Mouse (Mus musculus): Measurements from ENCODE around the gene Plek. TPM values are rescaled to one million over a fixed set of nuclear protein-coding genes. Genes with fewer than 3 reads are reported as not detected.

Gene Plek
- polyA plus RNA-seq, 1 experiment, result 36.0 TPM

GRCm38 (mm10) chr11:17002739-17003373 is 49.3 kb downstream of the Plek start:
- peak overlapping the region; percentile 91 for H3K4me3 ChIP-seq (replicated peaks)
- peaks cover 81% of the 10 kb centered on the region for H3K36me3 ChIP-seq (replicated peaks; ENCODE audit: low read length)
- no peak for TF ChIP-seq FLI1 (IDR thresholded peaks at IDR 0.05; ENCODE audit: low read length)
- no peak for TF ChIP-seq GATA1 (IDR thresholded peaks at IDR 0.05; ENCODE audit: borderline replicate concordance, low read length)
- H3K27me3 ChIP-seq (replicated peaks), result no peaks in the 10 kb centered on the region
- peaks cover 66% of the 10 kb centered on the region for H3K4me1 ChIP-seq
- H3K9me3 ChIP-seq, result no peaks in the 10 kb centered on the region

DNA sequence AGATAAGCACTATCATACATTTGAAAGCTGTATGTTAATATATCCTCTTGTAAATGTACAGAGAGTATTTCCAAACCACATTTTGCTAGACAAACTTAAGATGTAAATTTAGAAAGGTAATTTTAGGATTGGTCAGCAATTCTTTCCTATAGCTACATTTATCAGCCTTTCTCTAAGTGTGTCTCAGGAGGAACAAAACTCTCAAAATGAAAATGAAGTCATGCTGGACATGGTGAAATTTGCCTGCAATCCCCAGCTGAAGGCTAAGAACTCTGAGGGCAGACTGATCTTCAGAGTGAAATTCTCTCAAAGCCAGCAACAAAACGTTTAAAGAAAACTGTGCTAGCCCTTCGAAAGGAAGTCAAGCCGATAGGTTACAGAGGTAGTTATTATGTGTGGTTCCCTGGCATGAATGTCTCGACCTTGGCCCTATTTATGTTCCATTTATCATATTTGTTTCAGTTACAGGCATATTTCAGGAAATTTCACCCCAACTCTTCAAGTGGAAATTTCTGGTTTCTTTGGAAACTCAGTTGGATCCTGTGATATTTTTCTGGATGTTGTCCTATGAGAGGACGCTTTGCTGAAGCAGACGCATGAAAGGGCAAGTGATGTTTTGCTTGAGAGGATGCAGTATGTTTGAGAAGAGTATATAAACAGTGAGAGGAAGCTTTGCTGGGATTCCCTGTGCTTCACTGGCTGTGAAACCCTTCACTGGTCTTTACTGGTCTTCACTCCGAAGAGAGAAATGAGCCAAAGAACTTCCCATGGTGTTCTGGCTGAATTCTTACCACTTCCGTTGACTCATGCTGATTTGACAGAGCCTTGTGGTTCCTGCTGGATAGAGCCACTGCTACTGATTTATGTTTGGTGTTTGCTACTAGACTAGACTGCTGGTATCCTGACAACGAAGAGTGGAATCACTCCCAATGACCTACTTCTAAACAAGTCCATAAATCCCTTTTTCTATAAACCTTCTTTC is 51.5 kb downstream of the Plek start:
- H3K27me3 ChIP-seq (replicated peaks), result no peaks in the 10 kb centered on the region
- TF ChIP-seq FLI1 (IDR thresholded peaks at IDR 0.05; ENCODE audit: low read length) (peak; percentile 56; the same call in 1 of the 2 replicates), GATA1 (IDR thresholded peaks at IDR 0.05; ENCODE audit: borderline replicate concordance, low read length) (no peak)
- peaks cover 89% of the 10 kb centered on the region for H3K36me3 ChIP-seq (replicated peaks; ENCODE audit: low read length)
- H3K4me3 ChIP-seq (replicated peaks), result peak overlapping the region; percentile 81
- no peaks in the 10 kb centered on the region for H3K9me3 ChIP-seq
- peaks cover 88% of the 10 kb centered on the region for H3K4me1 ChIP-seq

DNA sequence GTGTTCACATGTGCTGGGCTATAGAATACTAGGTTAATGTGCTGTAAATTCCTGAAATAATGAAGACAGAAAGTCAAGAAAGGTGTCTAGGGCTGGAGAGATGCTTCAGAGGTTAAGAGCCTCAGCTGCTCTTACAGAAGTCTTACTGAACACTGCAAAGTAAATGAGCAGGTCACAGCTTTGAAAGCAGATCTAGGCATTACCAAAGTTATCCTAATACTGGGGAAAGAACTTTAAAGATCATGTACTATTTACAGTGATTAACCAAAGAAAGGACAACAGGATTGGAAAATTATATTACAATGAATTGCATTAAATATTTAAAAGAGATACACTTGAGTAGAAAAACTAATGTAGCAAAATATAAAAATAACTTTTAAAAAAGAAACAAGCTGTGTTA is 52.2 kb downstream of the Plek start:
- H3K4me3 ChIP-seq (replicated peaks), result peak overlapping the region; percentile 70
- H3K36me3 ChIP-seq (replicated peaks; ENCODE audit: low read length), result peaks cover 92% of the 10 kb centered on the region

GRCm38 (mm10) chr11:16999387-16999786 is 52.8 kb downstream of the Plek start:
- TF ChIP-seq GATA1 (IDR thresholded peaks at IDR 0.05; ENCODE audit: borderline replicate concordance, low read length) (no peak), FLI1 (IDR thresholded peaks at IDR 0.05; ENCODE audit: low read length) (no peak)
- Histone ChIP-seq H3K9me3 (no peaks in the 10 kb centered on the region), H3K4me3 (replicated peaks) (peak overlapping the region; percentile 76), H3K4me1 (peaks cover 93% of the 10 kb centered on the region), H3K27me3 (replicated peaks) (no peaks in the 10 kb centered on the region), H3K36me3 (replicated peaks; ENCODE audit: low read length) (peaks cover 92% of the 10 kb centered on the region)

More for the DNA sequence above, 52.2 kb downstream of the Plek start:
- Histone ChIP-seq H3K9me3 (no peaks in the 10 kb centered on the region), H3K27me3 (replicated peaks) (no peaks in the 10 kb centered on the region), H3K4me1 (peaks cover 92% of the 10 kb centered on the region)
- no peak for TF ChIP-seq FLI1 (IDR thresholded peaks at IDR 0.05; ENCODE audit: low read length)
- no peak for TF ChIP-seq GATA1 (IDR thresholded peaks at IDR 0.05; ENCODE audit: borderline replicate concordance, low read length)

- peaks cover 93% of the 10 kb centered on the region for H3K4me1 ChIP-seq
- peak; percentile 57; the same call in 1 of the 3 replicates for TF ChIP-seq GATA1 (IDR thresholded peaks at IDR 0.05; ENCODE audit: borderline replicate concordance, low read length)
- TF ChIP-seq FLI1 (IDR thresholded peaks at IDR 0.05; ENCODE audit: low read length), result no peak
- peaks cover 92% of the 10 kb centered on the region for H3K36me3 ChIP-seq (replicated peaks; ENCODE audit: low read length)
- H3K9me3 ChIP-seq, result no peaks in the 10 kb centered on the region
- no peaks in the 10 kb centered on the region for H3K27me3 ChIP-seq (replicated peaks)
- H3K4me3 ChIP-seq (replicated peaks), result no peak overlapping the region
Observed at GRCm38 (mm10) chr11:16997465-16997864, 54.7 kb downstream of the Plek start.

GRCm38 (mm10) chr11:16996818-16997217 is 55.4 kb downstream of the Plek start:
- no peak for TF ChIP-seq FLI1 (IDR thresholded peaks at IDR 0.05; ENCODE audit: low read length)
- no peak for TF ChIP-seq GATA1 (IDR thresholded peaks at IDR 0.05; ENCODE audit: borderline replicate concordance, low read length)
- Histone ChIP-seq H3K9me3 (no peaks in the 10 kb centered on the region), H3K4me1 (peaks cover 93% of the 10 kb centered on the region), H3K4me3 (replicated peaks) (peak overlapping the region; percentile 74), H3K27me3 (replicated peaks) (no peaks in the 10 kb centered on the region), H3K36me3 (replicated peaks; ENCODE audit: low read length) (peaks cover 95% of the 10 kb centered on the region)

- H3K9me3 ChIP-seq, result no peaks in the 10 kb centered on the region
- peaks cover 99% of the 10 kb centered on the region for H3K4me1 ChIP-seq
- TF ChIP-seq FLI1 (IDR thresholded peaks at IDR 0.05; ENCODE audit: low read length), result no peak
- no peak for TF ChIP-seq GATA1 (IDR thresholded peaks at IDR 0.05; ENCODE audit: borderline replicate concordance, low read length)
- H3K36me3 ChIP-seq (replicated peaks; ENCODE audit: low read length), result peaks cover 99% of the 10 kb centered on the region
- no peaks in the 10 kb centered on the region for H3K27me3 ChIP-seq (replicated peaks)
- peak overlapping the region; percentile 34 for H3K4me3 ChIP-seq (replicated peaks)
Observed at GRCm38 (mm10) chr11:16992880-16993279, 59.3 kb downstream of the Plek start.

DNA sequence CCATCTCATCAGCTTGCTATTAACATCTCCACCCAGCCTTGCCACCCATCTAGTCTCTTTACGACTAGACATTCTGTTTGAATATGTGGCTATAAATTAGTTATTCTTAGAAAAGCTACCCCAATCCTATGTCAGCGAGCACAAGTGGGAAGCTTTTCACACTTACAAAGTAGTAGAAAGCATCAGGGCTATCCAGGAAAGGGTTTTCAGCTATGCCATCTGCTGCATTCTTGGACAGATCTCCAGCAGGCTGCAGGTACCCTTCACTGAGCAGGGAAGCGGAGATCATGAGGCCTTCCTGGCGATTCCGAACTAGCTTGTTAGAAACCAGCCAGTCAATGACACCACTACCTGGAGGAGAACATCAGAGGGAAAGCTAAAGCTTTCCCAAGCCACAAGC is 62.3 kb downstream of the Plek start:
- Histone ChIP-seq H3K27me3 (replicated peaks) (no peaks in the 10 kb centered on the region), H3K9me3 (no peaks in the 10 kb centered on the region), H3K4me3 (replicated peaks) (peak overlapping the region; percentile 25), H3K36me3 (replicated peaks; ENCODE audit: low read length) (peaks cover 100% of the 10 kb centered on the region), H3K4me1 (peaks cover 99% of the 10 kb centered on the region)
- TF ChIP-seq GATA1 (IDR thresholded peaks at IDR 0.05; ENCODE audit: borderline replicate concordance, low read length) (no peak), FLI1 (IDR thresholded peaks at IDR 0.05; ENCODE audit: low read length) (no peak)

- no peaks in the 10 kb centered on the region for H3K9me3 ChIP-seq
- TF ChIP-seq GATA1 (IDR thresholded peaks at IDR 0.05; ENCODE audit: borderline replicate concordance, low read length) (no peak), FLI1 (IDR thresholded peaks at IDR 0.05; ENCODE audit: low read length) (no peak)
- peaks cover 100% of the 10 kb centered on the region for H3K36me3 ChIP-seq (replicated peaks; ENCODE audit: low read length)
- H3K27me3 ChIP-seq (replicated peaks), result no peaks in the 10 kb centered on the region
- peak overlapping the region; percentile 33 for H3K4me3 ChIP-seq (replicated peaks)
- H3K4me1 ChIP-seq, result peaks cover 99% of the 10 kb centered on the region
Observed at GRCm38 (mm10) chr11:16987745-16988328, 64.3 kb downstream of the Plek start.

Measured in megakaryocyte, embryonic 14.5 days (primary cell).